22 mouse cellular contexts compared by ENCODE assay signal in genomic region chr1:152972957-152973356, GRCm38 (mm10). TPM values are rescaled to one million over a fixed set of nuclear protein-coding genes. Genes with fewer than 3 reads are reported as not detected.
A peak's percentile ranks its signal among the peaks of the same experiment; 100 is the strongest.
DNase-seq lines count a peak whose midpoint lies in the region; ATAC-seq lines count a peak whose summit lies in the region.
"Had no signal": no experiment of that assay in that cellular context is flagged by ENCODE, and none has a peak within 500 bp of the region (broad histone marks: within the 10 kb centered on the region; RNA-seq: fewer than 3 reads in every experiment).

No protein-coding gene starts in this region.

- no peak overlapping the region for H3K4me3 ChIP-seq in kidney, embryonic 14.5 days (ENCODE audit: low read length)
- H3K4me3 ChIP-seq in kidney, embryonic 16.5 days (ENCODE audit: low read length), result no peak overlapping the region
- H3K4me3 ChIP-seq in neural tube, embryonic 15.5 days (replicated peaks), result no peak overlapping the region
- H3K4me3 ChIP-seq: embryonic facial prominence, embryonic 10.5 days; forebrain, embryonic 10.5 days; intestine, embryonic 15.5 days; limb, embryonic 13.5 days; liver, embryonic 12.5 days had no signal

- H3K4me2 ChIP-seq in kidney, embryonic 14.5 days (replicated peaks; ENCODE audit: low read depth, low read length), result no peak overlapping the region
- no peak overlapping the region for H3K4me2 ChIP-seq in kidney, embryonic 16.5 days (replicated peaks; ENCODE audit: low read depth, low read length)
- no peak overlapping the region for H3K4me2 ChIP-seq in neural tube, embryonic 15.5 days
- H3K4me2 ChIP-seq: intestine, embryonic 15.5 days; limb, embryonic 13.5 days; liver, embryonic 12.5 days had no signal

- H3K4me1 ChIP-seq in kidney, embryonic 14.5 days (ENCODE audit: control insufficient read depth, insufficient read depth, low read length), result peaks cover 4% of the 10 kb centered on the region; the same call in 1 of the 2 replicates
- no peaks in the 10 kb centered on the region for H3K4me1 ChIP-seq in kidney, embryonic 16.5 days (ENCODE audit: insufficient read depth, low read length)
- peaks cover 32% of the 10 kb centered on the region for H3K4me1 ChIP-seq in neural tube, embryonic 15.5 days
- H3K4me1 ChIP-seq: intestine, embryonic 15.5 days; limb, embryonic 13.5 days; liver, embryonic 12.5 days had no signal

- 0 out of 2 replicates have a peak, but pooled peaks have one; percentile 28 for ATAC-seq in kidney, embryonic 14.5 days (ENCODE audit: low FRiP score, low TSS enrichment)
- ATAC-seq in kidney, embryonic 16.5 days (ENCODE audit: low FRiP score, low TSS enrichment), result no peak
- ATAC-seq in neural tube, embryonic 15.5 days (ENCODE audit: low FRiP score), result peak; percentile 66
- ATAC-seq: activated CD4-positive, CD25-positive, alpha-beta regulatory T cell, adult 4 months; forebrain, postnatal 0 days; intestine, embryonic 15.5 days; liver, embryonic 12.5 days had no signal

- peak; percentile 48 for DNase-seq in embryo, embryonic 11 days
- DNase-seq in mesoderm, embryonic 11.5 days (ENCODE audit: low read depth, low spot score), result peak; percentile 78
- no peak for DNase-seq in spleen, postnatal 10 days (ENCODE audit: low spot score in 2 of 2)
- DNase-seq in lung, adult 18-20 months, result no peak
- DNase-seq: adrenal gland, adult 8-10 months; cerebellum, adult 11-12 months; cerebellum, postnatal 14 days; forebrain, postnatal 0 days; gastrocnemius, postnatal 36 days; kidney, adult 9 months; lung, adult 2 months; lung, postnatal 36 days; thymus, postnatal 25 days had no signal

- H3K27ac ChIP-seq in kidney, embryonic 14.5 days (ENCODE audit: low read depth, low read length), result no peak overlapping the region
- H3K27ac ChIP-seq in kidney, embryonic 16.5 days (ENCODE audit: low read length), result no peak overlapping the region
- no peak overlapping the region; the same call in 1 of the 2 replicates for H3K27ac ChIP-seq in neural tube, embryonic 15.5 days (replicated peaks)
- H3K27ac ChIP-seq: embryonic facial prominence, embryonic 10.5 days; intestine, embryonic 15.5 days; limb, embryonic 13.5 days; liver, embryonic 12.5 days had no signal

- 12% methylated on average over 4 of the region's 4 CpGs for WGBS in kidney, embryonic 14.5 days
- 22% methylated on average over 4 of the region's 4 CpGs for whole genome bisulfite sequencing in kidney, embryonic 16.5 days
- WGBS in neural tube, embryonic 15.5 days, result 10% methylated on average over 4 of the region's 4 CpGs

- H3K9me3 ChIP-seq in kidney, embryonic 14.5 days (ENCODE audit: control insufficient read depth, low read length), result no peaks in the 10 kb centered on the region; the same call in 1 of the 2 replicates
- H3K9me3 ChIP-seq in kidney, embryonic 16.5 days (ENCODE audit: low read length), result no peaks in the 10 kb centered on the region
- H3K9me3 ChIP-seq in neural tube, embryonic 15.5 days (replicated peaks), result 0 out of 2 replicates have a peak, but pooled peaks cover 4% of the 10 kb centered on the region
- H3K9me3 ChIP-seq: intestine, embryonic 15.5 days; liver, embryonic 12.5 days had no signal

- H3K36me3 ChIP-seq in kidney, embryonic 14.5 days (ENCODE audit: control insufficient read depth, insufficient read depth, low read length), result no peaks in the 10 kb centered on the region
- H3K36me3 ChIP-seq in kidney, embryonic 16.5 days (ENCODE audit: insufficient read depth, low read length), result no peaks in the 10 kb centered on the region
- H3K36me3 ChIP-seq in neural tube, embryonic 15.5 days, result no peaks in the 10 kb centered on the region; the same call in 1 of the 2 replicates
- H3K36me3 ChIP-seq: embryonic facial prominence, embryonic 10.5 days; forebrain, embryonic 10.5 days; intestine, embryonic 15.5 days; limb, embryonic 13.5 days; liver, embryonic 12.5 days had no signal

- H3K9ac ChIP-seq in kidney, embryonic 14.5 days (ENCODE audit: low read depth, low read length), result no peak overlapping the region
- H3K9ac ChIP-seq in kidney, embryonic 16.5 days (replicated peaks; ENCODE audit: low read length), result no peak overlapping the region
- H3K9ac ChIP-seq in neural tube, embryonic 15.5 days (replicated peaks), result no peak overlapping the region
- H3K9ac ChIP-seq: forebrain, postnatal 0 days; intestine, embryonic 15.5 days; limb, embryonic 13.5 days; liver, embryonic 12.5 days had no signal

- no peaks in the 10 kb centered on the region for H3K27me3 ChIP-seq in kidney, embryonic 14.5 days (ENCODE audit: control insufficient read depth, insufficient read depth, low read length)
- no peaks in the 10 kb centered on the region for H3K27me3 ChIP-seq in kidney, embryonic 16.5 days (ENCODE audit: insufficient read depth, low read length)
- H3K27me3 ChIP-seq in neural tube, embryonic 15.5 days (replicated peaks), result no peaks in the 10 kb centered on the region
- H3K27me3 ChIP-seq: intestine, embryonic 15.5 days; limb, embryonic 13.5 days; liver, embryonic 12.5 days had no signal

RNA-seq across cellular contexts. Expression of gene Nmnat2, which starts 18.2 kb away (rescaled TPM):
- polyA plus RNA-seq in kidney, embryonic 14.5 days (2014; fragmentation: Nextera tagmentation; extraction: Ambion mirVana), result 0.79 and 0.93 TPM in 2 replicates
- polyA plus RNA-seq in kidney, embryonic 16.5 days (2015; fragmentation: Nextera tagmentation; extraction: Ambion mirVana), result 0.86 and 1.3 TPM in 2 replicates
- polyA plus RNA-seq in neural tube, embryonic 15.5 days (2015; fragmentation: Nextera tagmentation; extraction: Ambion mirVana), result 64.3 and 75.1 TPM in 2 replicates
- polyA plus RNA-seq: liver, embryonic 12.5 days had no signal

Comparison
In these comparisons a context has a peak if more than half of its experiments do, and no peak if none do; other contexts are left out.
1. DNase-seq: peak in embryo, embryonic 11 days (single experiment) and mesoderm, embryonic 11.5 days (single experiment); none in spleen, postnatal 10 days (0 of 2) and lung, adult 18-20 months (0 of 2).
2. RNA of gene Nmnat2, which starts 18.2 kb away (polyA plus RNA-seq): 64.3 to 75.1 TPM in neural tube, embryonic 15.5 days; 0.86 to 1.3 TPM in kidney, embryonic 16.5 days and 0.79 to 0.93 TPM in kidney, embryonic 14.5 days; every median in the first group is over 10 times any median in the second.